Mouse (Mus musculus) forebrain, embryonic 12.5 days (tissue): Measurements from ENCODE around the gene Tmem131. TPM values are rescaled to one million over a fixed set of nuclear protein-coding genes. Genes with fewer than 3 reads are reported as not detected.

Experiments
- ATAC-seq: fragments of 200-750 bp; cut with Nextera tagmentation; 2 replicates; pipeline ENCODE4 v1.8.0; 2017; ENCODE audit warnings: moderate TSS enrichment; ENCODE audit not compliant: low FRiP score
- H3K27ac ChIP-seq: fragments of 300-500 bp; sonication (generic); 2 replicates; pipeline ENCODE4 v1.5.1; 2016; ENCODE audit warnings: mild to moderate bottlenecking
- H3K27me3 ChIP-seq: fragments of 300-500 bp; sonication (generic); 2 replicates; pipeline ENCODE4 v1.6.1; 2016; ENCODE audit warnings: mild to moderate bottlenecking
- H3K36me3 ChIP-seq: fragments of 300-500 bp; sonication (generic); replicated peaks from 2 replicates; pipeline ENCODE4 v1.6.1; 2016; ENCODE audit warnings: mild to moderate bottlenecking
- H3K4me1 ChIP-seq: fragments of 300-500 bp; sonication (generic); 2 replicates; pipeline ENCODE4 v1.6.1; 2016
- H3K4me2 ChIP-seq: fragments of 300-500 bp; sonication (generic); 2 replicates; pipeline ENCODE4 v1.6.1; 2016; ENCODE audit warnings: mild to moderate bottlenecking, moderate library complexity
- H3K4me3 ChIP-seq: fragments of 300-500 bp; sonication (generic); replicated peaks from 2 replicates; pipeline ENCODE4 v1.5.1; 2016; ENCODE audit warnings: mild to moderate bottlenecking
- H3K9ac ChIP-seq: fragments of 300-500 bp; sonication (generic); 2 replicates; pipeline ENCODE4 v1.6.1; 2016; ENCODE audit warnings: mild to moderate bottlenecking
- H3K9me3 ChIP-seq: fragments of 300-500 bp; sonication (generic); 2 replicates; pipeline ENCODE4 v1.6.1; 2016
- WGBS: fragments of 180-500 bp; shearing (Covaris S2); methylation state at CpG from one replicate; pipeline ENCODE4 v1.1.7; 2016; 5-methylcytosine and 5-hydroxymethylcytosine counted together
- polyA plus RNA-seq: library from polyadenylated mRNA; unstranded; fragments of >200 nt; fragmentation: Nextera tagmentation; extraction: Ambion mirVana; gene quantifications from 2 replicates; pipeline ENCODE4 v1.2.1, GENCODE M21; 2016

The Tmem131 gene
- polyA plus RNA-seq, 1 experiment from 2014 or later, result 20.4 TPM

- Histone ChIP-seq H3K4me3 (no peak overlapping the region), H3K4me2 (no peak overlapping the region), H3K9me3 (no peaks in the 10 kb centered on the region), H3K4me1 (peaks cover 15% of the 10 kb centered on the region), H3K36me3 (no peaks in the 10 kb centered on the region), H3K9ac (no peak overlapping the region), H3K27ac (0 out of 2 replicates have a peak overlapping the region, but pooled peaks have one; percentile 11), H3K27me3 (no peaks in the 10 kb centered on the region)
- 14% methylated on average over 1 of the region's 1 CpGs for WGBS
- ATAC-seq, result no peak
Observed at GRCm38 (mm10) chr1:36860876-36861275, 82.6 kb downstream of the Tmem131 start.

- Histone ChIP-seq H3K9me3 (no peaks in the 10 kb centered on the region), H3K9ac (no peak overlapping the region), H3K27me3 (no peaks in the 10 kb centered on the region), H3K4me3 (no peak overlapping the region), H3K27ac (0 out of 2 replicates have a peak overlapping the region, but pooled peaks have one; percentile 11), H3K4me2 (no peak overlapping the region), H3K36me3 (no peaks in the 10 kb centered on the region), H3K4me1 (peaks cover 15% of the 10 kb centered on the region)
- 71% methylated on average over 4 of the region's 4 CpGs for WGBS
- no peak for ATAC-seq
Observed at GRCm38 (mm10) chr1:36860431-36860849, 83.0 kb downstream of the Tmem131 start.

DNA sequence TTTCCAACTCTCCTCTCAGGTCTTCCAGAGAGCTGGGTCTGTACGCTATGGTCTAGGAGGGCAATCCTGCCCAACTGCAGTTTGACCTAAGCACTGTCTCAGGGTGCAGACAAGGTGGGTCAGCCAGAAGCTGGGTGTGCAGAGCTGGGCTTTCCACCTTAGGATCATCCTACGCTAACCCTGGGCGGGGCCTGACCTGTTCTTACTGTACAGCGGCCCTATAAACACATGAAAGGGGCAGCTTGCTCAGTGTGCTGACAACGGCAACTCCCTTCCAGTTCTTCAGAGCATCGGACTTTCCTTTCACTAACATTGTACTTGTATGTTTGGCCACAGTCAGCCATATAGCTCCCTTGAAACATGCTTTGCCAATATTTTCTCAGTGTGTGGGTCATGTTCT is 86.4 kb downstream of the Tmem131 start:
- no peak overlapping the region for H3K4me2 ChIP-seq
- no peak overlapping the region for H3K9ac ChIP-seq
- H3K9me3 ChIP-seq, result no peaks in the 10 kb centered on the region
- peaks cover 15% of the 10 kb centered on the region for H3K4me1 ChIP-seq
- ATAC-seq, result no peak
- H3K27me3 ChIP-seq, result no peaks in the 10 kb centered on the region
- H3K4me3 ChIP-seq, result no peak overlapping the region
- peaks cover 3% of the 10 kb centered on the region; the same call in 1 of the 2 replicates for H3K36me3 ChIP-seq
- 97% methylated on average over 6 of the region's 6 CpGs for WGBS
- no peak overlapping the region for H3K27ac ChIP-seq

DNA sequence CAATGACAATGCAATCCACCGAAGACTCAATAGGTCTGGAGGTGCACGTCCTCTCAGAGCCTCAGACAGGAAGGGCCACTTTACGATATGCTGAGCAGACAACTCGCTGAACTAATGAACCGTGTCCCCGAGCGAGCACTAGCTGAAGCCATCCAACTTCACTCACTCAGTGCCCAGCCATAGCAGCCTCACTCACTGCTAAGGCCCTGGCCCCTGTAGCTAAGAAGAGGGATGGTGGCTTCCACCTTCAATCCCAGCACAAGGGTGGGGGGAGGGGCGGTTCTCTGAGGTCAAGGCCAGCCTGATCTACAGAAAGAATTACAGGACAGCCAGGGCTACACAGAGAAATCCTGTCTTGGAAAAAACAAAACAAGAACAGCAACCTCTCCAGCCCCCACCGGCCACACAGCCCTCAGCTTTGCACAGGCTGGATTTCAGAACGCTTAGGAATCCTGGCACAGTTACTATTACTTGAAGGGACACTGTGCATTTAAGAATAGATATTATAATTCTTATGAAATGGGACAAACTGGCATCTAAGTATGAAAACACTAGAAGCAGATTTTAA is 89.2 kb downstream of the Tmem131 start:
- Histone ChIP-seq H3K4me1 (no peaks in the 10 kb centered on the region), H3K4me2 (no peak overlapping the region), H3K27me3 (no peaks in the 10 kb centered on the region), H3K9ac (no peak overlapping the region), H3K9me3 (no peaks in the 10 kb centered on the region), H3K27ac (no peak overlapping the region), H3K4me3 (no peak overlapping the region), H3K36me3 (peaks cover 3% of the 10 kb centered on the region; the same call in 1 of the 2 replicates)
- no peak for ATAC-seq
- 95% methylated on average over 10 of the region's 10 CpGs for WGBS

- H3K4me2 ChIP-seq, result no peak overlapping the region
- no peaks in the 10 kb centered on the region for H3K9me3 ChIP-seq
- ATAC-seq, result no peak
- H3K4me1 ChIP-seq, result no peaks in the 10 kb centered on the region
- WGBS, result 83% methylated on average over 6 of the region's 6 CpGs
- no peaks in the 10 kb centered on the region for H3K27me3 ChIP-seq
- H3K9ac ChIP-seq, result no peak overlapping the region
- H3K27ac ChIP-seq, result no peak overlapping the region
- H3K4me3 ChIP-seq, result no peak overlapping the region
- H3K36me3 ChIP-seq, result peaks cover 3% of the 10 kb centered on the region; the same call in 1 of the 2 replicates
Observed at GRCm38 (mm10) chr1:36852085-36852484, 91.4 kb downstream of the Tmem131 start.

GRCm38 (mm10) chr1:36851392-36851791 is 92.1 kb downstream of the Tmem131 start:
- Histone ChIP-seq H3K36me3 (peaks cover 3% of the 10 kb centered on the region; the same call in 1 of the 2 replicates), H3K9ac (no peak overlapping the region), H3K4me1 (no peaks in the 10 kb centered on the region), H3K27ac (no peak overlapping the region), H3K4me2 (no peak overlapping the region), H3K4me3 (no peak overlapping the region), H3K9me3 (no peaks in the 10 kb centered on the region), H3K27me3 (no peaks in the 10 kb centered on the region)
- no peak for ATAC-seq
- 73% methylated on average over 4 of the region's 4 CpGs for WGBS

- Histone ChIP-seq H3K4me3 (no peak overlapping the region), H3K9me3 (no peaks in the 10 kb centered on the region), H3K4me1 (peaks cover 5% of the 10 kb centered on the region; the same call in 1 of the 2 replicates), H3K9ac (no peak overlapping the region), H3K27ac (no peak overlapping the region), H3K27me3 (no peaks in the 10 kb centered on the region), H3K36me3 (0 out of 2 replicates have a peak, but pooled peaks cover 3% of the 10 kb centered on the region), H3K4me2 (no peak overlapping the region)
- no peak for ATAC-seq
- 72% methylated on average over 1 of the region's 1 CpGs for WGBS
Observed at GRCm38 (mm10) chr1:36848036-36848435, 95.4 kb downstream of the Tmem131 start.

GRCm38 (mm10) chr1:36847276-36847675 is 96.2 kb downstream of the Tmem131 start:
- Histone ChIP-seq H3K36me3 (0 out of 2 replicates have a peak, but pooled peaks cover 3% of the 10 kb centered on the region), H3K4me2 (no peak overlapping the region), H3K4me1 (peaks cover 5% of the 10 kb centered on the region; the same call in 1 of the 2 replicates), H3K9me3 (no peaks in the 10 kb centered on the region), H3K9ac (no peak overlapping the region), H3K4me3 (no peak overlapping the region), H3K27ac (no peak overlapping the region), H3K27me3 (no peaks in the 10 kb centered on the region)
- WGBS, result 93% methylated on average over 8 of the region's 8 CpGs
- ATAC-seq, result no peak

DNA sequence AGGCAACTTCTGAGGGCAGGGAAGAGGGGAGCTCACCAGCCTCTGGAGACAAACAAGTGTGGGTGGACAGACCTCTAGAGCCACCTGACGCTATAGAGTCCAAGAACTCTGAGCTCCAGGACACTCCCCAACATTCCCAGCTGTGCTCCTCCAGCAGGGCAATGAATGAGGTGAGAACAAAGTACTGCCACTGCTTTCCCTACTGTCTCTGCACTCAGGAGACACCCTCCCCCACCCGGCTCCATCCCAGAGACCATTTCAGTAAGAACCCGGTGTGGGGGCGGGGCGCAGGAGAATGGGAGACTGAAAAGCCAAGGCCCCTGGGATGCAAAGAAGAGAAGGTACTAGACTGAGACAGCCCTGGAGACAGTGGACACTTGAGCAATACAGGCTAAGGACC is 98.4 kb downstream of the Tmem131 start:
- H3K9ac ChIP-seq, result no peak overlapping the region
- H3K4me2 ChIP-seq, result no peak overlapping the region
- H3K4me1 ChIP-seq, result peaks cover 5% of the 10 kb centered on the region; the same call in 1 of the 2 replicates
- no peak overlapping the region for H3K4me3 ChIP-seq
- H3K27me3 ChIP-seq, result no peaks in the 10 kb centered on the region
- H3K27ac ChIP-seq, result no peak overlapping the region
- ATAC-seq, result no peak
- no peaks in the 10 kb centered on the region for H3K9me3 ChIP-seq
- H3K36me3 ChIP-seq, result 0 out of 2 replicates have a peak, but pooled peaks cover 8% of the 10 kb centered on the region
- 27% methylated on average over 5 of the region's 5 CpGs for WGBS

DNA sequence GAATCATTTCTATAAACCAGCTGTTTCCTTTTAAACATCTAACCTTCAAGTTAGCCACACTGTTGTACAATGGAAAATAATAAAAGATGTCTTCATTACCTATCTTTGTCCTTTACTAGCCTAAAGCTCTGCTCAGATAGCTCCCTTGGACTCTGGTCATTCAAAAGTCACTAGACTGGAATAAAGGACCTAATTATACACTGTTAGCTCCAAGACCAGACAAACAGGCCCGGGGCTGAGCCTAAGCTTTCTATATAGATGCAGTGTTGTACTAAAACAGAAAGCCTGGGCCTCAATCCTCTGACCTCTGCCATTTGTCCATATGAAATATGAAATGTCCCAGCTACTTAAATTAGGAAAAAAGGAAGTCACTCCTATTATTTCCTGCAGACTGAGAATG is 101.7 kb downstream of the Tmem131 start:
- ATAC-seq, result no peak
- Histone ChIP-seq H3K27ac (no peak overlapping the region), H3K9ac (no peak overlapping the region), H3K4me2 (no peak overlapping the region), H3K27me3 (no peaks in the 10 kb centered on the region), H3K9me3 (no peaks in the 10 kb centered on the region), H3K4me3 (no peak overlapping the region), H3K4me1 (peaks cover 5% of the 10 kb centered on the region; the same call in 1 of the 2 replicates), H3K36me3 (peaks cover 15% of the 10 kb centered on the region)
- 17% methylated on average over 1 of the region's 1 CpGs for WGBS

DNA sequence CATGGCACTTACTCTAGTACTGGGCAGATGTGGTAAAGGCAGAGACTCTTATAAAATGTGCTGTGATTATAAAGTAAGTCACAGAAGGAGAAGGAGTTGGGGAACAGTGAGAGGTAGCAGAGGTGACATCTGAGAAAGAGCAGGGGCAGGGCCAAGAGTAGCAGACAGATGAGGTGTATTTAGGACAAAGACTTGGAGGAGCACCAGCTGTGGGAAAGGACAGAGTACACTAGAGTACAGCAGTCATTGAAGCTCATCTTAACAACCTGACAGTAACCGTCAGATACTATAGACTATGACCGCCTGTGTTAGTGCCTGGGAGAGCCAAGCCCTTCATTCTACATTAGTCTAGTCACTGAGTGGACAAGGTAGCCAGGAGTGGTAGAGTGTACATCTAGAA is 102.5 kb downstream of the Tmem131 start:
- Histone ChIP-seq H3K4me1 (peaks cover 7% of the 10 kb centered on the region; the same call in 1 of the 2 replicates), H3K9ac (no peak overlapping the region), H3K9me3 (no peaks in the 10 kb centered on the region), H3K4me3 (no peak overlapping the region), H3K36me3 (peaks cover 15% of the 10 kb centered on the region), H3K27ac (no peak overlapping the region), H3K4me2 (no peak overlapping the region), H3K27me3 (no peaks in the 10 kb centered on the region)
- 88% methylated on average over 2 of the region's 2 CpGs for WGBS
- no peak for ATAC-seq

- Histone ChIP-seq H3K4me2 (no peak overlapping the region), H3K27ac (no peak overlapping the region), H3K4me1 (0 out of 2 replicates have a peak, but pooled peaks cover 2% of the 10 kb centered on the region), H3K4me3 (no peak overlapping the region), H3K9ac (no peak overlapping the region), H3K36me3 (peaks cover 17% of the 10 kb centered on the region), H3K9me3 (no peaks in the 10 kb centered on the region), H3K27me3 (no peaks in the 10 kb centered on the region)
- ATAC-seq, result no peak
- 99% methylated on average over 3 of the region's 3 CpGs for WGBS
Observed at GRCm38 (mm10) chr1:36839858-36840257, 103.6 kb downstream of the Tmem131 start.
